Mouse (Mus musculus) megakaryocyte-erythroid progenitor cell, adult 5-6 weeks (primary cell): ENCODE measurements at regions not wholly inside any gene's neighbourhood (a gene's known extent, or its start where the extent isn't known, plus 50 kb on each side); places are given as distances from the start of the nearest gene placed in this dataset.

Source experiments
- ATAC-seq: replicated peaks from 2 replicates; pipeline ENCODE4 v1.8.0; 2016; ENCODE audit warnings: mild to moderate bottlenecking, inconsistent platforms; ENCODE audit not compliant: severe bottlenecking, poor library complexity, low FRiP score, low TSS enrichment

GRCm38 (mm10) chr2:169168795-169169194 is 213.4 kb upstream of the Zfp64 start:
- ATAC-seq: no peak

DNA sequence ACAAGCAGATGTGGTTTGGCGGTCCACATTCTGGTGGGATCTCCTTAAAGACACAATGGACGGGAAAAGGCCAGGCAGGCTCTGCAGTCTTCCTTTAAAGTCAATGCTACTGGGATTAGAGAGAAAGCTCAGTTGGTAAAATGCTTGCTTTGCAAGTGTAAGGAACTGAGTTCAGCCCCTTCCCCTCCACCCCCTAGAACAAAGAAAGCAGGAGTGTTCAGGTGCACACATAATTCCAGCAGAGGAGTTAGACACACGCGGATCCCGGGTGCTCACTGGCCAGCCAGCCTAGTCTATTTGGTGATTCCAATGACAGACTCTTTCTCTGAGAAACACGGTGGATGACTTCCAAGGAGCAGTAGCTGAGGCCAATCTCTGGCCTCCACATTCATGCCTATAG is 213.0 kb upstream of the Zfp64 start:
- no peak for ATAC-seq

DNA sequence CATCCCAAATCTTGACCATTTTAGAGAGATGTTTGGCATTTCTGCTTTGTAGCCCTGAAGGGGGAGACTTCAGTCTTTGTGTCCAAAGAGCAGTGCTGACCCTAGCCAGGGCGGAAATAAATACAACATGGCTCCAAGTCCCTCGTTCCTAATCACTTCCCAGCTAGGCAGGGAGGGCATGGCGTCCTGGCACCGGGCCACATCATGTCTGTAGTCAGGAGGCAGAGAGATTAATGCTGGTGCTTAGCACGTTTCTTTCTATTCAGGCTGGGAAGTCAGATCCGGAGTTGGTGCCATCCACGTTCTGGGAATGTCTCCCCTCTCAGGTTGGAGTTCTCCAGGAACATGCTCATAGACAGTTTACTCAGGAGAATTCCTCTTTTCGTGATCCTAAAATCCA is 206.3 kb upstream of the Zfp64 start:
- no peak for ATAC-seq

GRCm38 (mm10) chr2:169158760-169159159 is 203.4 kb upstream of the Zfp64 start:
- no peak for ATAC-seq

DNA sequence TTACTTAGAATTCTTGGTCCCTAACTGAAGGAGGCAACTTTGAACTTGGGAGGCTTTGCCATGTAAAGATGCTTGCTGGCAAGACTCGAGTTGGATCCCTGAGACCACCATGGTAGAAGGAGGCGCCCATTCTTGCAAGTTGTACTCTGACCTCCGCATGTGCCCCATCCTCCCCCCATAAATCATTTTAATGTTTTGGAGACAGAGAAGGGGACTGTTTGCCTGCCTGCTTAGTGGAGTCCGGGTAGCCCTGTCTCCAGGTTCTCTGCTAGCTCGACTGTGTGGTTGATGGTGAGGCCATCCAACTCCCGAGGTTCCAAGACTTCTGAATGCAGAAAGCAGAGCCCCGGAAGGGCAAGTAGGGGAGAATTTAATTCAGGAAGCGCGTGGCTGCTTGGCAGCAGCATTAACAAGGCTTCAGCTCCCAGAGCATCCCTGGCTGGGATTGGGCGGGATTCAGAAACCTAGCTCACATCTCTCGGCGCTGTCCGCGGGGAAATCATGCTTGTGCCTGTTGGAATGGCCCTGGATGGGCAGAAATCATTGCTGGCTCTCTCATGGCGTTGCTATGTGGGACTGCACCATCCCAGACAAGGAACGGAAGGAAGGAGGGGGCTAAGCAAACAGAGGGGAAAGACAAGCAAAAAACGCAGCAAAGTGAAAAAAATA is 202.8 kb upstream of the Zfp64 start:
- no peak for ATAC-seq

GRCm38 (mm10) chr2:169156908-169157307 is 201.5 kb upstream of the Zfp64 start:
- no peak for ATAC-seq

- no peak for ATAC-seq
These were observed 199.5 kb upstream of the Zfp64 start for GRCm38 (mm10) chr2:169154881-169155280.

DNA sequence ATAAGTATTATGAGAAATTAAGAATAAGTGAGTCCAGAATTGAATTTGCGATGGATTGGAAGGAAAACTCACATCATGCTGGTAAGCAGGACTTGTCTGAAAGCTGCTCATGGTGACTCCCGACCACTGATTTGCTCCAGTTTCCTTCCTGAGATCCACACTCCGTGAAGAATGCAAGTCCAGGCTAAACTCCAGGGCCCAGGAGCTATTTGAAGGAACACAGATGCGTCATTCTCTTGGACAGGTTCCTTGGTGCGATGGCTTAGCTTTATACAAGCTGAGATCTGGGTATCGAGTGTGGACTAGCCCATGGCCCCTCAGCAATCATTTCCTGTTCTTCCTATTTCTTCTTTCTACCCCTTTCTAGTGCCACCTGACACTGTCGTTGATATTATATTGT is 192.3 kb upstream of the Zfp64 start:
- ATAC-seq: no peak

DNA sequence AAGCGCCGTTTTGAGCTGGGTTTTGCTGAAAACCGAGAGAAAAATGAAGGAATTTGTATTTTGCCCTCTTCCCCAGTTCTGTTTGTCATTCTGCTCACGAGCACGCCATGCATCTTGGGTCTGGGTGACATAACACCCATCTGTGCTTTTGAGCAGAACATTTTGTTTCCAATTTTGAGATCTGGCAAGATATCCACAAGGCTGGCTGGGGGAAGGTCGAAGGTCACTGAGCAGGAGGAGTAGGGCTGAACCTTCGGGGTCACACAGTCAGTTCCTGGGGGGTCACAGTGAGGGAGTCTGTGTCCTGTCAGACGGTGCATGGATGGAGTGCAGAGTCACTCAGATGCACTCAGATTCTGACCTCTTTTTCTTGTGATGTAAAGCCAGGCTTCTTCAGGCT is 186.8 kb upstream of the Zfp64 start:
- ATAC-seq: no peak

DNA sequence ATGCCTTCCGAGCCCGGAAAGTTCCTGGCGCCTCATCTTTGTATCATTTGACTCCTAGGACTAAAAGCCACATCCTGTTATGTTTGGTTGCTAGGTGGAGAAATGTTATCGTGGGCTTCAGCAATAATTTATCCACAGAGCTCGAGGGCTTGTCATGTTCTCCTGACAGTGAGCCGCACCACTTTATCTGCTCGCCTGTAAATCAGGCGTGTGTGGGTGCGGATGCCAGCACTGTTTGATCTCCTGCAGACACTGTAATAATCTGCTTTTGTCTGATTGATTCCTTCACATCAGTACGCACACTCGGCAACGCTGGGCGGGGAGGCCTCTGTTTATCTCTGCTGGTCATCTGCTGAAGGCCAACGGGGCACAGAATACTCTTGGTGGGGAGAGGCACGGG is 178.5 kb upstream of the Zfp64 start:
- ATAC-seq: no peak

DNA sequence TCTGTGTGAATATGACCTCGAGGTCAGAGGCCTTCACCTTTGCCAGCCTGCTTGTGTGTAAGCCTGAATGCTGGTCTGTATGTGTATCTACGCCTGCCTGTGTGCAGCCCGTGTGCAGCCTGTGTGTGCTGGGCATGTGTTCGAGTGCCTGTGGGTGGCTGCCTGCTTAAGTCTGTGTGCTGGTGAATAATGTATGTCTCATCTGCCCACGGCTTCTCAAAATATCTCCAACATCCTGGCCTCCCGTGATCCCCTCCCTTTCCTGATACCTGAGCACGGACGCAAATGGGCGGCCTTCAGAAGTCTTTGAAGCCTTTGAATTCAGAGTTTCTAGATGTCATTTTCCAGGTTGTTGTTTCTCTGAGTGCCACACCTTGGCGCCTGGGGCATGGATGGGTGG is 170.1 kb upstream of the Zfp64 start:
- no peak for ATAC-seq

- no peak for ATAC-seq
These were observed 167.5 kb upstream of the Zfp64 start for GRCm38 (mm10) chr2:169122887-169123286.

- no peak for ATAC-seq
These were observed 161.5 kb upstream of the Zfp64 start for GRCm38 (mm10) chr2:169116841-169117240.

- no peak for ATAC-seq
These were observed 153.7 kb upstream of the Zfp64 start for GRCm38 (mm10) chr2:169109044-169109443.

GRCm38 (mm10) chr2:169108037-169108436 is 152.7 kb upstream of the Zfp64 start:
- 0 out of 2 replicates have a peak, but pooled peaks have one; percentile 26 for ATAC-seq

DNA sequence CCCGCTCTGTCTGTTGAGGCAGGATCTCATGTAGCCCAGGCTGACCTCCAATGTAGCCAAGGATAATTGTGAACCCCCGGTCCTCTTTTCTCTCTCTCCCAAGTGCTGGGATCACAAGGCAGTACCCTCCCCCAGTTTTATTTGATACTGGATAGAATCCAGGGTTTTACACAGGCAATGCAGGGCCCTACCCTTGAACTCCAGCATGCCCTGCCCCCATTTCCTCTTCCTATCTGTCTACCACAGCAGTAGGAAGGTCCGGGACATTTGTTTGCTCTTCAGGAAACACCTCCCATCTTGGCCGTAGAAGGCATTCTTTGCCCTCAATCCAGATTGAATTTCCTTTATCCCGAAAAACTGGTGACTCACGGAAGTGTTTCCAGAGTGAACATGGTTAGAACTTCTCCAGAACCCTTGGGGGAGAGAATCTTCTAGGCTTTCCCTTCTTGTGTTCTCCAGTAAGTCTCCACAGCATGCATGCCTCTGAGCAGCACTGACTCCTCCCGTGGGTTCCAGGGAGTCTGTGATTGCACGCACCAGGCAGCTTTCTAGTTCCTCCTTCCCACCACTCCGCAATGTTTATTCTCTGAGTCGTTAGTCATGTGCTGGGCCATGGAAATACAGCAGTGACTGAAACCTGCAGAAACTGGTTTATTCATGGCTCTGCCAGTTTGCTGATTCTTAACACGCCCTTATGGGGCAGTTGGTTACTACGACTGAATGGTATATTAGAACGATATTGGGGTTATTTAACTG is 146.3 kb upstream of the Zfp64 start:
- ATAC-seq: no peak

DNA sequence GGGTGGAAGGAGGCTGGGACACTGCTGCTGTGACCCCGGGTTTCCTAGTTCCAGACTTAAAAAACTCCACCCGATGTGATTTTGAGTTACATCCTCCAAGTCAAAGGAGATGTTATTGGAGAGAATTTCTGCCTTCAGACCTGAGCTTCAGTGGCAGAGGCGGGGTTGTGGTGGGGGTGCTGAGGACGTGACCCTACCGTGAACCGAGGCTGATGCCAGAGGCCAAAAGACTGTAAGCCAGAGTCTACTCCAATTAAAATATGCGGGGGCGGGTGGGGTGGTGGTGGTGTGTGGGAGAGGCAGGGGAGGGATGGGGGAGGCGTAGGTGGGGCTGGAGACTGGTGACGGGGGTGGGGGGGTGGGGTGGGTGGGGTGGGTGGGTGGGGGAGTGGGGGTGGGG is 145.1 kb upstream of the Zfp64 start:
- ATAC-seq: no peak

- no peak for ATAC-seq
These were observed 144.3 kb upstream of the Zfp64 start for GRCm38 (mm10) chr2:169099678-169100077.

GRCm38 (mm10) chr2:169098591-169098990 is 143.2 kb upstream of the Zfp64 start:
- ATAC-seq: no peak

- ATAC-seq: no peak
These were observed 138.8 kb upstream of the Zfp64 start for GRCm38 (mm10) chr2:169094011-169094754.

GRCm38 (mm10) chr2:169090256-169090655 is 134.9 kb upstream of the Zfp64 start:
- ATAC-seq: no peak
